In the genomic region with DNA sequence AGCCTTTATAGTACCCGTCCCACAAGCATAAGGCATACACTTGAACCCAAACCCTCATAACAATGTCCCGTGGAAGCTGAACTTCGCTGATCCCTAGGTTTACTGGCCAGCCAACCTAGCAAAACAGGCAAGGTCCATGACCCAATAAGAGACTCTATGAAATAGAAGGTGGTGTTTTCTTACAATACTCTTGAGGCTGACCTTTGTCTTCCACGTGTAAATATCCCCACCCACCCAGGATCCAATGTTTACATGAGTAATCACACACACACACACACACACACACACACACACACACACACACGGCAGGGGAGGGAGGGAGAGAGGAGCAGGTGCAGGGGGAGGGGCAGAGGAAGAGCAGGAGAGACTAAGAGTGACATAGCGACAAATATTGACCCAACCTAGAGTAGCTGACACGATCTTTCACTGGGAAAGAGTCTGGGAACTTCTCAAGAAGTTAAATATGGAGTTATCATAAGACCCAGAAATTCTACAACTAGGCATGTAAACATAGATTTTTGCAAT, we compare ENCODE assay signal across 23 mouse cellular contexts.
DNase-seq lines count a peak whose midpoint lies in the region; ATAC-seq and TF ChIP-seq lines count a peak whose summit lies in the region.
"Had no signal": no experiment of that assay in that cellular context is flagged by ENCODE, and none has a peak within 500 bp of the region (broad histone marks: within the 10 kb centered on the region; RNA-seq: fewer than 3 reads in every experiment).

No protein-coding gene starts in this region.

- intact Hi-C loops in heart, postnatal 36 days (cut with DNase I): no loop called here

- H3K27ac ChIP-seq in liver, postnatal 0 days (ENCODE audit: low read depth): no peak overlapping the region
- H3K27ac ChIP-seq in liver, embryonic 12.5 days: no peak overlapping the region
- no peak overlapping the region for H3K27ac ChIP-seq in intestine, embryonic 16.5 days (ENCODE audit: low read length)
- H3K27ac ChIP-seq: embryonic facial prominence, embryonic 13.5 days; embryonic facial prominence, embryonic 15.5 days; forebrain, embryonic 10.5 days; forebrain, embryonic 12.5 days had no signal

- no peaks in the 10 kb centered on the region for H3K27me3 ChIP-seq in liver, postnatal 0 days (ENCODE audit: insufficient read depth, low read length)
- no peaks in the 10 kb centered on the region for H3K27me3 ChIP-seq in liver, embryonic 12.5 days (replicated peaks)
- no peaks in the 10 kb centered on the region for H3K27me3 ChIP-seq in intestine, embryonic 16.5 days (replicated peaks; ENCODE audit: control insufficient read depth, insufficient read depth, low read length)
- H3K27me3 ChIP-seq: embryonic facial prominence, embryonic 13.5 days; embryonic facial prominence, embryonic 15.5 days; forebrain, embryonic 12.5 days had no signal

- peak; percentile 40 for DNase-seq in liver, postnatal 0 days
- peak; percentile 11 for DNase-seq in large intestine, adult 2 months (ENCODE audit: low read depth, low spot score)
- no peak for DNase-seq in kidney, postnatal 25 days
- DNase-seq in embryo, embryonic 9.5 days (ENCODE audit: extremely low spot score): no peak
- DNase-seq in heart, postnatal 36 days: no peak
- DNase-seq: adrenal gland, adult 8-10 months; adrenal gland, postnatal 14 days; adrenal gland, postnatal 36 days; cerebellum, adult 11-12 months; cerebellum, adult 9-10 months; cerebellum, postnatal 10 days; cerebellum, postnatal 25 days had no signal

- TF ChIP-seq EP300 in liver, postnatal 0 days (IDR thresholded peaks at IDR 0.05; ENCODE audit: low read depth): peak; percentile 28; the same call in 1 of the 2 replicates

- H3K4me1 ChIP-seq in liver, postnatal 0 days (ENCODE audit: insufficient read depth): no peaks in the 10 kb centered on the region
- H3K4me1 ChIP-seq in liver, embryonic 12.5 days: no peaks in the 10 kb centered on the region
- H3K4me1 ChIP-seq in intestine, embryonic 16.5 days (ENCODE audit: control insufficient read depth, insufficient read depth, low read length): no peaks in the 10 kb centered on the region
- H3K4me1 ChIP-seq: embryonic facial prominence, embryonic 13.5 days; embryonic facial prominence, embryonic 15.5 days; forebrain, embryonic 10.5 days; forebrain, embryonic 12.5 days had no signal

- no peaks in the 10 kb centered on the region for H3K9me3 ChIP-seq in liver, postnatal 0 days (ENCODE audit: low read length)
- no peaks in the 10 kb centered on the region for H3K9me3 ChIP-seq in liver, embryonic 12.5 days (replicated peaks)
- H3K9me3 ChIP-seq in intestine, embryonic 16.5 days (ENCODE audit: control insufficient read depth, low read length): no peaks in the 10 kb centered on the region
- H3K9me3 ChIP-seq: embryonic facial prominence, embryonic 13.5 days; embryonic facial prominence, embryonic 15.5 days; forebrain, embryonic 10.5 days; forebrain, embryonic 12.5 days had no signal

- H3K4me2 ChIP-seq in liver, postnatal 0 days (ENCODE audit: low read depth, low read length): no peak overlapping the region
- no peak overlapping the region for H3K4me2 ChIP-seq in liver, embryonic 12.5 days
- H3K4me2 ChIP-seq in intestine, embryonic 16.5 days (ENCODE audit: low read depth, low read length): no peak overlapping the region
- H3K4me2 ChIP-seq: embryonic facial prominence, embryonic 13.5 days; embryonic facial prominence, embryonic 15.5 days; forebrain, embryonic 12.5 days had no signal

- H3K9ac ChIP-seq in liver, postnatal 0 days (replicated peaks): no peak overlapping the region
- H3K9ac ChIP-seq in liver, embryonic 12.5 days: no peak overlapping the region
- no peak overlapping the region for H3K9ac ChIP-seq in intestine, embryonic 16.5 days (ENCODE audit: low read depth, low read length)
- H3K9ac ChIP-seq: embryonic facial prominence, embryonic 13.5 days; embryonic facial prominence, embryonic 15.5 days; forebrain, embryonic 12.5 days had no signal

- 50% methylated on average over 7 of the region's 7 CpGs for WGBS in liver, postnatal 0 days (ENCODE audit: insufficient replicate concordance)
- WGBS in liver, embryonic 12.5 days (ENCODE audit: insufficient replicate concordance): 49% methylated on average over 7 of the region's 7 CpGs
- 50% methylated on average over 7 of the region's 7 CpGs for WGBS in intestine, embryonic 16.5 days
- 33% methylated on average over 7 of the region's 7 CpGs for WGBS in large intestine, adult 2 months

- no peaks in the 10 kb centered on the region for H3K36me3 ChIP-seq in liver, postnatal 0 days (replicated peaks; ENCODE audit: insufficient read depth, low read length)
- H3K36me3 ChIP-seq in liver, embryonic 12.5 days: no peaks in the 10 kb centered on the region
- H3K36me3 ChIP-seq in intestine, embryonic 16.5 days (ENCODE audit: control insufficient read depth, insufficient read depth, low read length): no peaks in the 10 kb centered on the region
- H3K36me3 ChIP-seq: embryonic facial prominence, embryonic 13.5 days; embryonic facial prominence, embryonic 15.5 days; forebrain, embryonic 10.5 days; forebrain, embryonic 12.5 days had no signal

- no peak overlapping the region for H3K4me3 ChIP-seq in liver, postnatal 0 days (ENCODE audit: low read depth, low read length)
- H3K4me3 ChIP-seq in liver, embryonic 12.5 days: no peak overlapping the region
- H3K4me3 ChIP-seq in intestine, embryonic 16.5 days (ENCODE audit: low read length): no peak overlapping the region
- H3K4me3 ChIP-seq: embryonic facial prominence, embryonic 13.5 days; embryonic facial prominence, embryonic 15.5 days; erythroblast, embryonic 14.5 days; forebrain, embryonic 10.5 days; forebrain, embryonic 12.5 days had no signal

- ATAC-seq in liver, postnatal 0 days: peak; percentile 83
- no peak for ATAC-seq in liver, embryonic 12.5 days
- 0 out of 2 replicates have a peak, but pooled peaks have one; percentile 38 for ATAC-seq in intestine, embryonic 16.5 days
- ATAC-seq: activated CD4-positive, CD25-positive, alpha-beta regulatory T cell, adult 4 months; forebrain, embryonic 14.5 days; forebrain, embryonic 16.5 days; Patski had no signal

- no peak for TF ChIP-seq CTCF in liver, postnatal 0 days (IDR thresholded peaks at IDR 0.05; ENCODE audit: low read depth)

Comparison
In these comparisons a context has a peak if more than half of its experiments do, and no peak if none do; other contexts are left out.
1. DNase-seq: peak in liver, postnatal 0 days (single experiment) and large intestine, adult 2 months (single experiment); none in kidney, postnatal 25 days (0 of 2), embryo, embryonic 9.5 days (single experiment) and heart, postnatal 36 days (0 of 2).